Mouse (Mus musculus) heart, postnatal 14 days (tissue): Measurements from ENCODE around the gene Fhod1. TPM values are rescaled to one million over a fixed set of nuclear protein-coding genes. Genes with fewer than 3 reads are reported as not detected.
A peak's percentile ranks its signal among the peaks of the same experiment; 100 is the strongest.

ENCODE experiments used
- DNase-seq, 2 experiments: peaks; one replicate each; pipeline ENCODE4 v3.0.0; 2021 to 2022
- intact Hi-C: fragments of 180-260 bp; cut with DNase I; formaldehyde crosslinking; loops from one replicate; pipeline ENCODE4 v1.15.1; 2025
- long read RNA-seq, 2 experiments: library from polyadenylated mRNA; stranded (forward); transcript quantifications; one replicate each; pipeline ENCODE4 v2.0.0; 2021
- total RNA-seq, 2 experiments: library from RNA; stranded (reverse); gene quantifications; 2 replicates each; pipeline ENCODE4 v1.2.3; 2021

The Fhod1 gene
- 1 to 10 TPM; 9.2 to 9.4 TPM for total RNA-seq
- long read RNA-seq, experiment 1, partial matches to known transcripts, result 1 of 1 reads
- long read RNA-seq, experiment 1, other reads (novel, unspliced or antisense), result 0 of 1 reads
- long read RNA-seq, experiment 2, partial matches to known transcripts, result 2 of 2 reads
- long read RNA-seq, experiment 2, other reads (novel, unspliced or antisense), result 0 of 2 reads

DNA sequence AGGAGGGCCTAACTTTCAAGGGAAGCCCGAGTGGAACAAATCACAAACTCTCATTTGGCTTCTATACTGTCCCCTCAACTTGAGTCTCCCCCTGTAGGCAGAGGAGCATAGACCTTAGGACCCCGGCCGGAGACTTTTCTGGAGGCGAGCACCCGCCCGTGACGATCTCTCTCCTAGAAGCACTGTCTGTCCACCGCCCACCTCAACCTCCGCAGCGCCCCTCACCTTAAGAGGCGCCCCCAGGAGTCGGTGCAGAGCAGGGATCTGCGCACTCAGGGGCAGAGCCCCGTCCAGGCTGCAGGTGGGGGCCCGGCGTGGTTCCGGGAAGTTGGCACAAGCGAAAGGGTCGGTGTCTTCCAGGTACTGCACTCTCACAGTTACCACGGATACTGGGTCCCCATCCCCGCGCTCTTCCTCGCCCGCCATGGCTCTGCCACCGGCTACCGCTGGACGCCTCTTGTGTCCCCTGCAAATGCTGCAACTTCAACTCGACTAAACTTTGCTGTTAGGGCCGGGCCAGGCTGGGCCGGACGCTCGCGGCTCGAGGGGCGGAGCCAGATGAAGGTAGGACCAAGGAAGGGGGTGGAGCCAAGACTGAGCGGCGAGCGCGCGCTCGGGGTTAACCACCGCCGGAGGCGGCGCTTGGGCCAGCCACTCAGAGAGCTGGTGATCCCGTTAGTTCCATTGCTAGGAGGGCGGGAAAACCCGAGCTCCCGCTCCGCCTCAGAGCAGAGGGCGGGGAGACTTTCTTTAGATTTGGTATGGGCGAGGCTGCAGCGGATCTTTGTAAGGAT lies at the start of gene Fhod1:
TSS of gene Fhod1 (minus strand) at position 526 of the 794 bp plus-strand sequence.
- intact Hi-C loops, result no loop called here
- peak; percentile 93 to 94 for DNase-seq

DNA sequence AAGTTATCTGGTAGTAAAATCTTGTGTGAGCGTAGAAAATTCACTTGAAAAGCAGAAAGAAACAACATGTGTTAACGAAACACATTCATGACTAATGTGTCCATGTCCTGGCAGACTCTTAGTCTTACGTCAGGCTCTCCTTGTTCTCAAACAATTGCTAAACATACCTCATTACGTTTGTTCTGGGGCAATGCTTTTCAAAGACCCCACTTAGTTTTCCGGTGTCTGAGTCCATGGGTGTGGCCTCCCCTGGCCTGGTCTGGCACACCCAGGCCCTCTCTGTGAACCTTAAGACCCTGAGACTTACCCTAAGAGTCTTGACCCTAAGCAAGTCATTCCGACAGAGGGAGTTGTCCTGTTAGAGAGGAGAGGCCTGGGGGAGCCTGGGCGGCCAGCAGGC lies 46.2 kb upstream of the Fhod1 start:
- intact Hi-C loops, result no loop called here
- DNase-seq, result no peak

DNA sequence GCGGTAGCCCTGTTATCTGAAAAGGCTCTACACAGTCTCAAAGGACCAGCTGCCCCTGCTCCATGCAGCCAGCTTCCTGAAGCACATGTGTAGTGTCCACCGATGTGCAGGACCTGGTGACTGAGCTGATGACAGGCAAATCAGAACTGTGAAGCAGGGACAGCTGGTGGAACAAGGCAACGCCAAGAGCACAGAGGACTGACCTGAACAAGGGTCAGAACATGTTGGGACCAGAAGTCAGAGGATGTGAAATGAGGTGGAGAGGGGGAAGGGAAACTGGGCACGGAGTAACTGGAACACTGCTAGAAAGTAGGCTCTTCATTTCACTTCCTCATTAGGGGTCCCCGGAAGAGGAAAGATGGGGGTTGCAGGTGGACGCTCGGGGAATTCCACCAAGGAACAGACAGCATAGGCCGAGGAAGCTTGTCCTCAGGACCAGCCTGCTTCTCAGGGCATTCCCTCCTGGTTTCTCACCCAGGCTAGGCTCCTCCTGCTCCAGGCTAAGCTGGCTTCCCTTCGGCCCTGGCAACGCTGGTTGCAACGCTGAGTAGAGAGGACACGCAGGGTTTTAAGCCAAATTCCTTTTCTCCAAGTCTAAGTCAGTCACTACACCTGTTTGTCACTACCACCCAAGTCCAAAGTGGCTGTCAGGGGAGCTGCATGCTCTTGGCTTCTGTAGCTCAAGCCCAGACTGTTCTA lies 45.5 kb upstream of the Fhod1 start:
- intact Hi-C loops, result no loop called here
- peak; percentile 31 to 40 for DNase-seq

DNA sequence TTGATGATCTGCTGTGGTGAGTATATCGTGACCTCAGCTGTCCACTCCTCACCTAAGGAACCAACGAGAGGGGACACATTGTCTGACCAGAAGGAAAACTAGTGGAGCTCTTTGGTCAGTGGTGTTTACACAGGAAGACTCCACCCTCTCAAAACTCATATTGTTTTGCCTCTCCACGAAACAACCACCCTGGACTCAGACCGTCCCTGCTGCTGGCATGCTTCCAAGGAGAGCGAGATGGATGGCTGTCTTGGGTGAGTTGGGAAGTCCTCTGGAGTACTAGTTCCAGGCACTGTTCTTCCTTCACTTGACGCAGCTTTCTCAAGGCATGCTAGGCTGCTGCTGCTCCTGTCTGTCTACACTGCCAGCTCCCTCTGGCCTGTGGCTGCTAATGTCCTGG lies 41.3 kb upstream of the Fhod1 start:
- intact Hi-C loops, result no loop called here
- peak; percentile 52 to 53 for DNase-seq

DNA sequence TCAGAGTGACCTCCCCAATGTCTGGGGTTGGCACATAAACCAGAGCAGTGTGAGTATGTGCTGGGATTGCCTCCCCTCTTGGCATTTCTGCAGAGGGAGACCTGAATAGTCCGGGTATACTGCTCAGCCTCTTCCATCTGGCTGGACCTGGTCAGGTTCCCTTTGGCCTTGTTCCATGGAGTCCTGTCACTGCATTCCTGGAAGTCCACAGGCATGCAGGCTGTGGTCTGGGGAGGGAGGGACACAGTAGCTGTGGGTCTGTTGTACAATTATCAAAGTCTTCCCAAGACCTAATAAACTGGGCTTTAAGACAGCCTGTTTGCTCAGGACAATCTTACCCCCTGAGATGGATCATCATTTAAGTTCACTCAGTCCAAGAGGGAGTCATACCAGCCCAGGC lies 39.4 kb upstream of the Fhod1 start:
- intact Hi-C loops, result no loop called here
- peak in 1 of 2 experiments; percentile 57 for DNase-seq

DNA sequence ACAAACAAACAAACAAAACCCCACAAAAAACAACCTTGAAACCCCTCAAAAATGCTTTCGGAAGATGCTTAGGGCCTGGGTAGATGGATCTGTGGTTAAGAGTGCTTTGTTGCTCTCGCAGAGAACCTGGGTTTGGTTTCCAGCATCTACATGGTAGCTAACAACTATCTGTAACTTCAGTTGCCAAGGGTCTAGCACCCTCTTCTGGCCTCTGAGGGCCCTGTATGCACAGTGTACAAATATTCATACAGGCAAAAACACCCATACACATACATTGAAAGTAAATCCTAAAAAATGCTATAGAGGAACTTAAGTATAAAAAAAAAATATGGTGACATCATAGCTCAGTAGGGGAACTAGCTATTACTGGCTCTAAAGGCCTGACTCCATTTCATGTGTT lies 36.3 kb upstream of the Fhod1 start:
- DNase-seq, result no peak
- intact Hi-C loops, result no loop called here

DNA sequence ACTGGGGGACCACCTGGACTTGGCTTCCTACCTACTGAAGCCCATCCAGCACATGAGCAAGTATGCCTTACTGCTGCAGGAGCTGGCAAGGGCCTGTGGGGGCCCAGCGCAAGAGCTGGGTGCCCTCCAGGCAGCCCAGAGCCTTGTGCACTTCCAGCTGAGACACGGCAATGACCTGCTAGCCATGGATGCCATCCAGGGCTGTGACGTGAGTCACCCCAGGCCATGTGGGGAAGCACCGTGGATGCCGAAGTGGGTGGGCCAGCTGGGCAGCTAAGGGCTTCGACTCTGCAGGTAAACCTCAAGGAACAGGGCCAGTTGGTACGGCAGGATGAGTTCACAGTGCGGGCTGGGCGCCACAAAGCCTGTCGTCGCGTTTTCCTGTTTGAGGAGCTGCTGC lies 32.6 kb upstream of the Fhod1 start:
- no peak for DNase-seq
- intact Hi-C loops, result no loop called here

DNA sequence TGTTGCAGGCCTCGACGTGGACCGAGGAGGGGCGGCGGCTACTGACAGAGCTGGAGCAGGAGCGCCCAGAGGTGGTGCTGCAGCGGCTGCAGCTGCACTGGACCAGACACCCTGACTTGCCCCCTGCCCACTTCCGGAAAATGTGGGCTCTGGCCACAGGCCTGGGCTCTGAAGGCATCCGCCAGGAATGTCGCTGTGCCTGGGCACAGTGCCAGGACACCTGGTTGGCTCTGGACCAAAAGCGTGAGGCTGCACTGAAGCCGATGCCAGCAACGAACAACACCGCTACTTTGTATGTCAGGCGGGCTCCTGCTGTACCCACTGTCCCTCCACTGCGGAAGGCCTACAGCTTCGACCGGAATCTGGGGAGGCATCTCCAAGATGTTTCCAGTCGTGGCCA lies 30.9 kb upstream of the Fhod1 start:
- peak; percentile 41 to 67 for DNase-seq
- intact Hi-C loops, result no loop called here

DNA sequence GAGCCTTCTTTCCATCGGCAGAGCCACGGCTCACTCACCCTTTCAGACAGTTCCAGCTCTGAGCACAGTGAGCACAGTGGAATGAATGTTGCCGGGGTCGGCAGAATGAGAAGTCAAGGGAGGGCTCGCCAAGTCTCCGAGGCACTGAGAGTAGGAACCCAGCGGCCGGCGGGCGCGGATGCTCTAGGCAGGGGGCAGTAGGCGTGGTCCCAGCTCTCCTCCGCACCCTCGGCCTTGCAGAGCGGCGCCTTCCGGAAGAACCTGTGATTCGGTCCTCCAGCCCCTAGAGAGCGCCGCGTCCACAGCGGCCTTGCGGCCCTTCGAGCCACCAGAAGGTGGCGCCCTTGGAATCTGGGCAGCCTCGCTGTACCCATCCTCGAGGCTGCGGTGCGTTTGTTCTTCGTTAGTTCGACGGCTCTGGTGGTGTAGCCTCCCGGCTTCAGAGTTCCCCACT lies 26.8 kb upstream of the Fhod1 start:
- intact Hi-C loops, result loop anchor here (5.0 kb wide), 1 partner anchor 178 kb away; no protein-coding TSS in a partner anchor

DNA sequence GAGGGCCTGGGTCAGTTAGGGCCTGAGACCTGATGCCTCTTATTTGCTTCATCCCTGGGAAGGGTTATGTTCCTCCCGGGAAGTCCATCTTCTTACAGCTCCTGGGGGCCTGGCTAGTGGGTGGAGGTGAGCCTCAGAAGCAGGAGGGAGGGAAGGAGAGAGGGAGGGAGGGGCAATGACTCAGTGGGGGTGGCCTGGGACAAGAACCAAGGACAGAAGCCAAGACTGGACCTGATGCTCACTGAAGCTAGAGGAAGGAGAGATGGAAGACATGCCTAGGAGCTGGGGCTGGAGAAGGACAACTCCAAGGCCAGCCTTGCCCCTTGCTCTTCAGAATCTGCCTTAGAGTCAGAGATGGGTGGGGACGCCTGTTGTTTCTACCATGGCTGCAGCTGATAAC lies 25.3 kb upstream of the Fhod1 start, which contains the start of gene Plekhg4:
TSS of gene Plekhg4 (plus strand) at position 243 of the 400 bp plus-strand sequence.
- no peak for DNase-seq

More for the DNA sequence above, 26.8 kb upstream of the Fhod1 start:
- peak; percentile 48 to 55 for DNase-seq

DNA sequence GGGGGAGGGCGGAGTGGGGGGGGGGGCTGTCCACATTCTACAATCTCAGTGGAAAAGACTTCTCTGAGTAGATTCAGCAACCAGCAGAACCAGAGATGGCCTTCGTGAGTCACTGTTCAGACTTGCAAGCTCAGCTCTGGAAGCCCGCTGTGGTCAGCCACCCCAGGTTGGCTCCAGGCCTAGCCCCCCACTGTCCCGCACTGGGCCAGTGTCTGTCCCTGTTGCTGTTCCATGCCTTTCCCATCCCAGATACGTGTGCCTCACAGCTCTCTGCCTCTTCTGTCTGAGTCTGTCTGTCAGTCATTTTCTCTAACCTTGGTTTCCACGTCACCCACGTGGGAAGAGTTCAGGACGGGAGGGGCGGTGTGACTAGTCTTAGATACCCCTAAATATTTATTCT lies 24.7 kb upstream of the Fhod1 start:
- intact Hi-C loops, result loop anchor here (5.0 kb wide), 1 partner anchor 180 kb away; no protein-coding TSS in a partner anchor
- no peak for DNase-seq

More for the DNA sequence above, 25.3 kb upstream of the Fhod1 start, which contains the start of gene Plekhg4:
- intact Hi-C loops, result loop anchor here (5.0 kb wide), 1 partner anchor 179 kb away; no protein-coding TSS in a partner anchor

DNA sequence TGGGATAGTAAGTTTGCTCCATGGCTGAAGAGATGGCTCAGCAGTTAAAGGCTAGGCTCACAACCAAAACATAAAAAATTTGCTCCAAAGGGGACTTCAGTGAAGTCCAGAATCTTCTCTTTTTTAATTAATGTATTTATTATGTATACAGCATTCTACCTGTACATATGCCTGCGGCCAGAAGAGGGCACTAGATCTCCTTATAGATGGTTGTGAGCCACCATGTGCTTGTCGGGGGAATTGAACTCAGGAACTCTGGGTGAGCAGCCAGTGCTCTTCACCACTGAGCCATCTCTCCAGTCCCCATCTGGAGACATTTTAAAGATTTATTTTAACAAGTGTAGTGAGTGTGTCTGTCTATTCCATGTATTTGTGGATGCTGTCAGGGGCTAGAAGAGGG lies 19.4 kb upstream of the Fhod1 start:
- peak in 1 of 2 experiments; percentile 30 for DNase-seq
- intact Hi-C loops, result no loop called here

DNA sequence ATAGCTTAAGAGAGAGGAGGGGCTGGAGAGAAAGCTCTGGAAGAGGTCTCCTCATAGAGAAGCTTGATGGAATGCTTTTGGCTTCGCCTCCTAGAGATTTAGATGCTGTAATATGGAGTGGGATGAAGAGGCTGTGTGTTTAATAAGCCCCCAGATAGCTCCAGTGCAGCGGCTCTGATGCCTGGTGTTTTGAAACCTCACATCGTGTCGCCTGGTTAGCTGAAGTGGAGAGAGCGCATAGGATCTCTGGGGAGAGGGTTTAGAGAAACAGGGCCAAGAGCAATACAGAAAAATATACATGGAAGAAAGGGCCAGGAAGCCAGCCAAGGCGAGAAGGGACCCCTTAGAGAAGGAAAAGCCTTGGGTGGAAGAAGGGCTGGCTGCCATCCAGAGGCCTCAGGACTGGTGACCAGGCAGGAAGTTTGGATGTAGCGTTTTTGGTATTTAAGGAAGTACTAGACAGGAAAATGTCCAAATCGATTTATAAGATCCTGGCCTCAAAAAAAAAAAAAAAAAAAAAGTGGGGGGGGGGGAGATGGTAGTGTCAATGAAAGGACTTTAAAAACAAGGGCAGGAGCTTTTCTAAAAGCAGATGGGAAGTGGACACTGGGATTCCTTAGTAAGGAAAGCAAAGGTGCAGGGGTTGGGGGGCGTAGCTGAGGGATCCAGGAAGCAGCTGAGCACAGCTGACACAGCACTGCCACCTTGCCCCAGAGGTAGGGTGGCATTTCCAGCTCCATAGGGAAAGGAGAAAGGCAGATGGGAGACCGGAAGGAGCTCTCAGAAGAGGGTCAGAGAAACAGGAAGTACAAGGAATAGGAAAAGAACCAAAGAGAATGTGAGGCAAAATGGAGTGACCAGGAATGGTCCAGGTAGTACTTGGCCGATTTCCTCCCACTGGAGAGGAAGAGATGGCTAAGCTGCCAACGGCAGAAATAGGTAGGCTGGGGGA lies 14.3 kb upstream of the Fhod1 start:
- intact Hi-C loops, result loop anchor here (5.0 kb wide), 1 partner anchor 115 kb away; no protein-coding TSS in a partner anchor
- peak; percentile 45 to 60 for DNase-seq

DNA sequence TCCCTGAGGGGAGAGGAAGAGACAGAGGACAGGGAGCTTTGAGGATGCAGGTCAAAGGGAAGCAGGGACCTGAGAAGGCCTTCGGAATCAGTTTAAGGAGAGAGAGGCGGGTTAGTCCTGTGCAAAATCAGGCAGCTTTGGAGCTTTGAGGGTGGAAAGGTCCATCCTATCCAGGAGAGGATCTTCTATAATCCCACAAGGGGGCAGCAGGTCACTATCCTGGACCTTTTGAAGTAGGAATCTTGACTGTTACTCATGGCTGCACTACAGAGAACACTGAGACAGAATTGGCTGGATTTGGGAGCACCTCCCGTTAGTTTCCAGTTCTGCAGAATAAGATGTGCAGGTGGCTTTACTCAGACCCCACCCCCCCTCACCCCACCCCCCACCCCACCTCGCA lies 11.9 kb upstream of the Fhod1 start:
- no peak for DNase-seq
- intact Hi-C loops, result loop anchor here (2.0 to 5.0 kb wide), 2 partner anchors 37 to 118 kb away; no protein-coding TSS in a partner anchor

DNA sequence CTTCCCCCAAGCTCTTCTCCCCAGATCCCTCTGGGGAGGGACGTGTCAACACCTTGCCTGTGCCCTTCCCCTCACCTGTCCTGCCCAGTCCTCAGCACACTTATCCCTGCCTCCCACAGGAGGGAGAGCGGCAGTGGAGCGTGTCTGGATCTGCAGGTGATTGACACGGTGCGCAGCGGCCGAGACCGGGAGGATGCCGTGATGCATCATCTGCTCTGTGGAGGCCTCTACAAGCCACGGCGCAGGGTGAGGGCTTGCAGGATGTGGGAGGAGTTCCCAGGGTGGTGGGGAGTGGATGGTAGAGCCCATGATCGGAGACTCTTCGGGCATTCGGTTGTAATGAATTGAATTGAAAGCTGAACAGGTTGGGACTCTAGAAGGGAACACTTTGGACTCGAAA lies 11.5 kb upstream of the Fhod1 start:
- intact Hi-C loops, result loop anchor here (2.0 kb wide), 1 partner anchor 38 kb away; no protein-coding TSS in a partner anchor
- no peak for DNase-seq

DNA sequence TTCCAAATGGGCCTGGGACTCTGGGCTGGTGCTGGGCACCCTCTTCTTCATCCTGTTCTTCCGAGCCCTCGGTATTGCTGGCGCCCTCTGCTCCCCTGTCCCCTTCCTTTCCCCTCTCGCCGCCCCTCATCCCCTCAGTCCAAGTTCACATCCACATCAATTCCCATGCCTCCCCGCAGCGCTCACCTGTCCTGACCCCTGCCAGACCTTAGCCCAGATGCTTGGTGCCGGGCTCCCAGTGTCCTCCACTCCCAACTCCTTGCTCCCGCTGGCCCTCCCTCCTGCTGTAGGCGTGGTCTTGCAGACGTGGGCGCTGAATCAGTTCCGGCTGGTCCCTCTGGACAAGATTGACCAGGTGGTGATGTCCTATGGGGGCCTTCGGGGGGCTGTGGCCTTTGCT lies 8.9 kb upstream of the Fhod1 start:
- intact Hi-C loops, result no loop called here
- DNase-seq, result no peak

DNA sequence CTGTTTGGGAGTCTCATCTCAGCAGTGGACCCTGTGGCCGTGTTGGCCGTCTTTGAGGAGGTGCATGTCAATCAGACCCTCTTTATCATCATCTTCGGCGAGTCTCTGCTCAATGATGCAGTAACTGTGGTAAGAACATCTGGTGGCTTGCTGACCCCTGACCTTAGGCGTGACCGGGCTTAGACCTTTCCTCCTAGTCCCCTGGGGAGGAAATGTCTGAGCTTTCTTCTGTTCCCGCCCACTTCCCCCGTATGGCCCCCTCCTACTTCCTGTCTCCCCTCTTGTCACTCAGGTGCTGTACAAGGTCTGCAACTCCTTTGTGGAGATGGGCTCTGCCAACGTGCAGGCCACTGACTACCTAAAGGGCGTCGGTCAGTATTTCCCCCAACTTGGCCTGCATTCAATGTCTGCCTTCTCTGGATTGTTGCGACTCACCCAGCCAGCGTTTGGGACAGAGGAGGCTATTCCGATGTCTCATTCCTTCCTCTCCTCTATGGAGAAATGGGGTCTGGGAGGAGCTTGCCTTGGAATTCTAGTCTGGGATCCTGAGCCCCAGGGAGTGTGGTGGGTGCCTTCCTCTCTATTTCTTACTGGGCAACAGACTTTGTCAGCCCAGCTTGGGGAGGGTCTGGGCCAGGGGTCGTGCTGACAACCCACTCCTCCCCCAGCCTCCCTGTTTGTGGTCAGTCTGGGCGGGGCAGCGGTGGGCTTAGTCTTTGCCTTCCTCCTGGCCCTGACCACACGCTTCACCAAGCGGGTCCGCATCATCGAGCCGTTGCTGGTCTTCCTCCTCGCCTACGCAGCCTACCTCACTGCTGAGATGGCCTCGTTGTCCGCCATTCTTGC lies 7.6 kb upstream of the Fhod1 start:
- DNase-seq, result peak; percentile 39 to 53
- intact Hi-C loops, result no loop called here

DNA sequence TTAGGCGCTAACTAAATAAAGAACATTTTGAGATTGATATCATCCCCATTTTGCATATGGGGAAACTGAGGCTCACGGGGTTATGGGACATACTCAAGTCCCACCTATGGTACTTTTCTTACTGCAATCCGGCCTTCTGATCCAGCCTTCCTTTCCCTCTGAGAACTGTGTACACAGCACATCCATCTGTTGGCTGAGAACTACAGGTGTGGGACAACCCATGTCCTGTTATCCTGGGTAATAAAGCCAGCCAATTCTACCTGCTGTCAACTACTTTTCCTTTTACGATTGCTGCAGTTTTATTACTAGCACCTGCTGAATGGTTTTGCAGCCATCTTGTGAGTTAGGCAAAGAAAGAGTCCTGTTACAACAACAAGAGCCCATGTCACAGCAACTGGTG lies 6.8 kb upstream of the Fhod1 start:
- intact Hi-C loops, result no loop called here
- no peak for DNase-seq
